Mouse (Mus musculus): ENCODE measurements at regions not wholly inside any gene's neighbourhood (a gene's known extent, or its start where the extent isn't known, plus 50 kb on each side); places are given as distances from the start of the nearest gene placed in this dataset.

GRCm38 (mm10) chr2:115277421-115277820 is 304.1 kb upstream of the BC052040 start:
- TF ChIP-seq CTCF (IDR thresholded peaks at IDR 0.05; ENCODE audit: insufficient read depth, low read depth, low read length): no peak
- no peak for TF ChIP-seq POLR2A (IDR thresholded peaks at IDR 0.05; ENCODE audit: insufficient read depth, low read depth, low read length)
